24 mouse cellular contexts compared by ENCODE assay signal in the genomic region with DNA sequence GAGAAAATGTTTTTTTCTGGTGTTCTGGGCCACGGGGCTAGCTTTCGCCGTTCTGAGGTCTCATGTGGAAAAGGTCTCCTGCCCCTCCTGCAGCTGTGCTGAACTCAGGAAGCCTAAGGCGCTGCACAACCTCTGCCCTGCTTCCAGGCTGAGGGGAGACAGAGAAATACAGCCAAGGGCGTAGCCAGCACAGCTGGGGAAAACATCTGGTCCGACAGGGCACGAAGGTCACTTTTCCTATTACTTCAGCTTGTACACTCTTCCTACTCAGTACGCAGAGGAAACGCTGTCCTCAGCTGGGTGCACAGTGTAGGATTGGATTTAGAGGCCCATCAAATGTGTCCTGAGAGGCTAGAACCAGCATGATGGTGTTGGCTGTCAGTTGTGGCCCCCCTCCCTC. TPM values are rescaled to one million over a fixed set of nuclear protein-coding genes. Genes with fewer than 3 reads are reported as not detected.
DNase-seq lines count a peak whose midpoint lies in the region; ATAC-seq and TF ChIP-seq lines count a peak whose summit lies in the region.
"Had no signal": no experiment of that assay in that cellular context is flagged by ENCODE, and none has a peak within 500 bp of the region (broad histone marks: within the 10 kb centered on the region; RNA-seq: fewer than 3 reads in every experiment).

No protein-coding gene starts in this region.

- no peak overlapping the region for H3K27ac ChIP-seq in heart, adult 2 months
- H3K27ac ChIP-seq in heart, embryonic 10.5 days, result no peak overlapping the region
- no peak overlapping the region; the same call in 1 of the 2 replicates for H3K27ac ChIP-seq in embryonic facial prominence, embryonic 10.5 days (replicated peaks)
- no peak overlapping the region for H3K27ac ChIP-seq in liver, embryonic 11.5 days (ENCODE audit: low read depth, low read length)
- H3K27ac ChIP-seq: embryonic facial prominence, embryonic 12.5 days; forebrain, embryonic 10.5 days; heart, embryonic 13.5 days; hindbrain, postnatal 0 days had no signal

- H3K9ac ChIP-seq in heart, adult 2 months (ENCODE audit: low read depth, low read length), result no peak overlapping the region
- no peak overlapping the region for H3K9ac ChIP-seq in liver, embryonic 11.5 days (ENCODE audit: low read depth, low read length)
- H3K9ac ChIP-seq: lung, embryonic 14.5 days had no signal

- no peak overlapping the region for H3K4me2 ChIP-seq in liver, embryonic 11.5 days

- H3K4me3 ChIP-seq in heart, adult 2 months, result no peak overlapping the region
- H3K4me3 ChIP-seq in heart, embryonic 10.5 days, result no peak overlapping the region
- H3K4me3 ChIP-seq in embryonic facial prominence, embryonic 10.5 days, result peak overlapping the region; percentile 51; the same call in 1 of the 2 replicates
- H3K4me3 ChIP-seq in liver, embryonic 11.5 days (ENCODE audit: low read depth, low read length), result no peak overlapping the region

- intact Hi-C loops in heart, adult 2 months (cut with DNase I), result no loop called here
- intact Hi-C loops in gastrocnemius, postnatal 14 days (cut with DNase I; ENCODE audit: low total_unique reads), result no loop called here
- intact Hi-C loops in heart, postnatal 36 days (cut with DNase I), result no loop called here

- TF ChIP-seq CTCF in heart, adult 2 months (IDR thresholded peaks at IDR 0.05), result no peak

- TF ChIP-seq POLR2A in heart, adult 2 months (IDR thresholded peaks at IDR 0.05; ENCODE audit: insufficient read depth, low read depth, low read length), result peak; percentile 32; the same call in 1 of the 2 replicates

- no peaks in the 10 kb centered on the region for H3K36me3 ChIP-seq in heart, adult 2 months (ENCODE audit: control insufficient read depth, insufficient read depth, low read length)
- no peaks in the 10 kb centered on the region for H3K36me3 ChIP-seq in heart, embryonic 10.5 days
- H3K36me3 ChIP-seq in embryonic facial prominence, embryonic 10.5 days (replicated peaks), result no peaks in the 10 kb centered on the region
- no peaks in the 10 kb centered on the region for H3K36me3 ChIP-seq in liver, embryonic 11.5 days (ENCODE audit: control insufficient read depth, insufficient read depth, low read length)
- H3K36me3 ChIP-seq: embryonic facial prominence, embryonic 12.5 days; forebrain, embryonic 10.5 days; G1E; heart, embryonic 13.5 days had no signal

- peak; percentile 60 to 64 for DNase-seq in heart, adult 2 months
- no peak for DNase-seq in heart, embryonic 10.5 days (ENCODE audit: low spot score)
- DNase-seq in embryonic facial prominence, embryonic 10.5 days (ENCODE audit: low spot score), result peak; percentile 44
- peak; percentile 53 for DNase-seq in gastrocnemius, postnatal 14 days
- peak; percentile 47 to 52 for DNase-seq in heart, postnatal 36 days
- DNase-seq in urinary bladder, adult 2 months (ENCODE audit: low spot score), result no peak
- DNase-seq in cerebellum, adult 11-12 months, result no peak
- DNase-seq in liver, embryonic 11.5 days (ENCODE audit: low spot score), result no peak
- DNase-seq: adrenal gland, postnatal 10 days; cerebellum, adult 9-10 months; kidney, adult 2 months; liver; lung, embryonic 14.5 days; thymus, postnatal 14 days had no signal

- H3K79me2 ChIP-seq in heart, adult 2 months (replicated peaks; ENCODE audit: control insufficient read depth, insufficient read depth, low read length), result no peaks in the 10 kb centered on the region

- no peak for ATAC-seq in liver, embryonic 11.5 days (replicated peaks; ENCODE audit: low FRiP score)

- TF ChIP-seq EP300 in heart, adult 2 months (IDR thresholded peaks at IDR 0.05; ENCODE audit: insufficient read depth, low read depth, low read length), result peak; percentile 92

- H3K27me3 ChIP-seq in heart, adult 2 months (ENCODE audit: control insufficient read depth, insufficient read depth, low read length), result no peaks in the 10 kb centered on the region
- H3K27me3 ChIP-seq in heart, embryonic 10.5 days (ENCODE audit: insufficient read depth, poor library complexity, severe bottlenecking), result peaks cover 5% of the 10 kb centered on the region; the same call in 1 of the 2 replicates
- peaks cover 6% of the 10 kb centered on the region; the same call in 1 of the 2 replicates for H3K27me3 ChIP-seq in embryonic facial prominence, embryonic 10.5 days (replicated peaks; ENCODE audit: low read depth, poor library complexity, severe bottlenecking)
- H3K27me3 ChIP-seq in liver, embryonic 11.5 days (replicated peaks; ENCODE audit: control insufficient read depth, insufficient read depth, low read length), result peaks cover 6% of the 10 kb centered on the region; the same call in 1 of the 2 replicates
- H3K27me3 ChIP-seq: embryonic facial prominence, embryonic 12.5 days had no signal

- peaks cover 7% of the 10 kb centered on the region for H3K4me1 ChIP-seq in heart, adult 2 months (ENCODE audit: control insufficient read depth, insufficient read depth, low read length)
- peaks cover 11% of the 10 kb centered on the region for H3K4me1 ChIP-seq in heart, embryonic 10.5 days
- peaks cover 14% of the 10 kb centered on the region for H3K4me1 ChIP-seq in embryonic facial prominence, embryonic 10.5 days
- H3K4me1 ChIP-seq in liver, embryonic 11.5 days (replicated peaks; ENCODE audit: control insufficient read depth, insufficient read depth, low read length), result peaks cover 4% of the 10 kb centered on the region; the same call in 1 of the 2 replicates

- WGBS in heart, adult 2 months, result 40% methylated on average over 9 of the region's 9 CpGs
- WGBS in heart, embryonic 10.5 days, result 66% methylated on average over 9 of the region's 9 CpGs
- WGBS in embryonic facial prominence, embryonic 10.5 days, result 46% methylated on average over 9 of the region's 9 CpGs
- 62% methylated on average over 9 of the region's 9 CpGs for WGBS in liver, embryonic 11.5 days

- no peaks in the 10 kb centered on the region for H3K9me3 ChIP-seq in heart, embryonic 10.5 days
- no peaks in the 10 kb centered on the region for H3K9me3 ChIP-seq in embryonic facial prominence, embryonic 10.5 days
- no peaks in the 10 kb centered on the region for H3K9me3 ChIP-seq in liver, embryonic 11.5 days (ENCODE audit: control insufficient read depth, low read length)
- H3K9me3 ChIP-seq: embryonic facial prominence, embryonic 12.5 days; forebrain, embryonic 10.5 days; G1E; heart, embryonic 13.5 days had no signal

RNA-seq across cellular contexts. Expression of gene Il31, which starts 0.6 kb away (rescaled TPM):
- total RNA-seq in heart, adult 2 months (2021), result not detected
- polyA plus RNA-seq in heart, adult 2 months (2012; rRNA removed), result not detected in 2 replicates
- polyA plus RNA-seq in heart, embryonic 10.5 days (2016; fragmentation: Nextera tagmentation; extraction: Ambion mirVana), result not detected in 2 replicates
- polyA plus RNA-seq in embryonic facial prominence, embryonic 10.5 days (2016; fragmentation: Nextera tagmentation; extraction: Ambion mirVana), result not detected in 2 replicates
- total RNA-seq in gastrocnemius, postnatal 14 days (2021), result not detected
- total RNA-seq in heart, postnatal 36 days (2021), result not detected
- not detected in 2 replicates for polyA plus RNA-seq in urinary bladder, adult 2 months (2012; rRNA removed)
- polyA plus RNA-seq in liver, embryonic 11.5 days (2014; fragmentation: Nextera tagmentation; extraction: Ambion mirVana), result not detected in 2 replicates
- total RNA-seq: adrenal gland, postnatal 10 days; G1E; hindbrain, postnatal 0 days; left cerebral cortex, adult 8-10 months; megakaryocyte progenitor cell, adult 5-6 weeks; monocyte, adult 5-6 weeks had no signal
- polyA plus RNA-seq: embryonic facial prominence, embryonic 12.5 days; forebrain, embryonic 10.5 days; G1E; heart, embryonic 13.5 days; hindbrain, postnatal 0 days; kidney, adult 2 months; lung, embryonic 14.5 days; neural tube, embryonic 14.5 days; stomach, embryonic 14.5 days had no signal

RNA-seq across cellular contexts. Expression of gene Lrrc43, which starts 0.8 kb away (rescaled TPM):
- total RNA-seq in heart, adult 2 months (2021), result not detected
- polyA plus RNA-seq in heart, adult 2 months (2012; rRNA removed), result 0.43 TPM in 1 of 2 replicates, not detected in the other
- not detected in 2 replicates for polyA plus RNA-seq in heart, embryonic 10.5 days (2016; fragmentation: Nextera tagmentation; extraction: Ambion mirVana)
- polyA plus RNA-seq in embryonic facial prominence, embryonic 10.5 days (2016; fragmentation: Nextera tagmentation; extraction: Ambion mirVana), result 0.19 TPM in 1 of 2 replicates, not detected in the other
- total RNA-seq in gastrocnemius, postnatal 14 days (2021), result not detected
- not detected for total RNA-seq in heart, postnatal 36 days (2021)
- not detected in 2 replicates for polyA plus RNA-seq in urinary bladder, adult 2 months (2012; rRNA removed)
- not detected in 2 replicates for polyA plus RNA-seq in liver, embryonic 11.5 days (2014; fragmentation: Nextera tagmentation; extraction: Ambion mirVana)
- total RNA-seq: adrenal gland, postnatal 10 days; G1E; megakaryocyte progenitor cell, adult 5-6 weeks had no signal
- polyA plus RNA-seq: embryonic facial prominence, embryonic 12.5 days; forebrain, embryonic 10.5 days; G1E; heart, embryonic 13.5 days; kidney, adult 2 months; lung, embryonic 14.5 days; stomach, embryonic 14.5 days had no signal

RNA-seq across cellular contexts. Expression of gene B3gnt4, which starts 20.3 kb away (rescaled TPM):
- total RNA-seq in heart, adult 2 months (2021), result not detected
- 0.45 TPM in 1 of 2 replicates, not detected in the other for polyA plus RNA-seq in heart, adult 2 months (2012; rRNA removed)
- 0.15 and 0.48 TPM in 2 replicates for polyA plus RNA-seq in heart, embryonic 10.5 days (2016; fragmentation: Nextera tagmentation; extraction: Ambion mirVana)
- 1.5 and 2.0 TPM in 2 replicates for polyA plus RNA-seq in embryonic facial prominence, embryonic 10.5 days (2016; fragmentation: Nextera tagmentation; extraction: Ambion mirVana)
- not detected for total RNA-seq in gastrocnemius, postnatal 14 days (2021)
- total RNA-seq in heart, postnatal 36 days (2021), result not detected
- 0.13 and 0.15 TPM in 2 replicates for polyA plus RNA-seq in urinary bladder, adult 2 months (2012; rRNA removed)
- 0.23 and 0.34 TPM in 2 replicates for polyA plus RNA-seq in liver, embryonic 11.5 days (2014; fragmentation: Nextera tagmentation; extraction: Ambion mirVana)
- total RNA-seq: monocyte, adult 5-6 weeks had no signal
- polyA plus RNA-seq: G1E; kidney, adult 2 months had no signal

RNA-seq across cellular contexts. Expression of gene Diablo, which starts 34.0 kb away (rescaled TPM):
- 10 to 100 TPM; 64.7 to 71.5 TPM for total RNA-seq in heart, adult 2 months (2021)
- 93.8 and 140 TPM in 2 replicates for polyA plus RNA-seq in heart, adult 2 months (2012; rRNA removed)
- polyA plus RNA-seq in heart, embryonic 10.5 days (2016; fragmentation: Nextera tagmentation; extraction: Ambion mirVana), result 112 and 113 TPM in 2 replicates
- polyA plus RNA-seq in embryonic facial prominence, embryonic 10.5 days (2016; fragmentation: Nextera tagmentation; extraction: Ambion mirVana), result 125 and 134 TPM in 2 replicates
- total RNA-seq in gastrocnemius, postnatal 14 days (2021), result 10 to 100 TPM; 35.7 to 36.8 TPM
- 10 to 100 TPM; 63.0 to 67.5 TPM for total RNA-seq in heart, postnatal 36 days (2021)
- polyA plus RNA-seq in urinary bladder, adult 2 months (2012; rRNA removed), result 71.7 and 83.8 TPM in 2 replicates
- 101 and 104 TPM in 2 replicates for polyA plus RNA-seq in liver, embryonic 11.5 days (2014; fragmentation: Nextera tagmentation; extraction: Ambion mirVana)

RNA-seq across cellular contexts. Expression of gene Gm49027, which starts 35.4 kb away (rescaled TPM):
- under 1 TPM in 1 of 2 experiments, not detected in 1; 0.25 TPM for total RNA-seq in heart, adult 2 months (2021)
- 0.62 and 2.4 TPM in 2 replicates for polyA plus RNA-seq in heart, adult 2 months (2012; rRNA removed)
- 0.19 TPM in 1 of 2 replicates, not detected in the other for polyA plus RNA-seq in heart, embryonic 10.5 days (2016; fragmentation: Nextera tagmentation; extraction: Ambion mirVana)
- polyA plus RNA-seq in embryonic facial prominence, embryonic 10.5 days (2016; fragmentation: Nextera tagmentation; extraction: Ambion mirVana), result 0.24 and 0.35 TPM in 2 replicates
- total RNA-seq in gastrocnemius, postnatal 14 days (2021), result under 1 TPM; 0.16 to 0.29 TPM
- total RNA-seq in heart, postnatal 36 days (2021), result not detected
- polyA plus RNA-seq in urinary bladder, adult 2 months (2012; rRNA removed), result 0.51 and 1.1 TPM in 2 replicates
- 0.22 and 0.47 TPM in 2 replicates for polyA plus RNA-seq in liver, embryonic 11.5 days (2014; fragmentation: Nextera tagmentation; extraction: Ambion mirVana)
- total RNA-seq: monocyte, adult 5-6 weeks had no signal
- polyA plus RNA-seq: forebrain, embryonic 10.5 days had no signal

Comparison
In these comparisons a context has a peak if more than half of its experiments do, and no peak if none do; other contexts are left out.
1. DNase-seq: peak in heart, adult 2 months (2 of 2), embryonic facial prominence, embryonic 10.5 days (single experiment), gastrocnemius, postnatal 14 days (single experiment) and heart, postnatal 36 days (2 of 2); none in heart, embryonic 10.5 days (single experiment), urinary bladder, adult 2 months (single experiment), cerebellum, adult 11-12 months (single experiment) and liver, embryonic 11.5 days (single experiment).